In the genomic region with DNA sequence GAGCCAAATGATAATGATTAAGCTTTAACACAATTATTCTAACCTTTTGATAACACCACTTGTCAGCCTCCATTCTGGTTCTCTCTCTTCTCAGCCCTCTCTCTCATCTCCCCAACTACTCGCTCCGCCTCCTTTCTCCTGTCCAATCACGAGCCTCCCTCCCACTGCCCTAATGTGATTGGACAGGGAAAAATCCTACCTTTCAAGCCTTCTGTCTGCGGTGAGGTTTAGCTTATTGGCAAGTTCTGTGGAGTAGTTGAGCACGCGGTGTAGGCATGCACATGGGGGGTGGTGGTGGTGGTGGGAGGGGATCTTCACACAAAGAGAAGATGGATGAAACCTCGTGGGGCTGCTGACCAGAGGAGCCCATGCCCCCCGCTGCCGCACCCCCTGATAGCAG, we compare ENCODE assay signal across 9 mouse cellular contexts. TPM values are rescaled to one million over a fixed set of nuclear protein-coding genes. Genes with fewer than 3 reads are reported as not detected.
DNase-seq lines count a peak whose midpoint lies in the region; ATAC-seq and TF ChIP-seq lines count a peak whose summit lies in the region.
"Had no signal": no experiment of that assay in that cellular context is flagged by ENCODE, and none has a peak within 500 bp of the region (broad histone marks: within the 10 kb centered on the region; RNA-seq: fewer than 3 reads in every experiment).

No protein-coding gene starts in this region.

- H3K9ac ChIP-seq in lung, embryonic 16.5 days (ENCODE audit: low read length): no peak overlapping the region
- H3K9ac ChIP-seq in MEL (ENCODE audit: control insufficient read depth, low read depth, low read length, poor library complexity, severe bottlenecking): peak overlapping the region; percentile 30
- H3K9ac ChIP-seq in liver, embryonic 11.5 days (ENCODE audit: low read depth, low read length): no peak overlapping the region

- no peak for DNase-seq in lung, postnatal 10 days
- DNase-seq in MEL (ENCODE audit: low read depth, low spot score): peak; percentile 91
- DNase-seq in c-Kit-positive CD71-positive TER-119-negative erythroid progenitor cells, embryonic 14.5 days (ENCODE audit: low read depth): peak; percentile 20
- DNase-seq in liver, embryonic 11.5 days (ENCODE audit: low spot score): no peak
- no peak for DNase-seq in left cerebral cortex, postnatal 36 days (ENCODE audit: low spot score in 2 of 2)
- DNase-seq in heart, postnatal 4 days: no peak
- DNase-seq: lung, postnatal 36 days; spleen, adult 18-20 months had no signal

- TF ChIP-seq RAD21 in MEL (IDR thresholded peaks at IDR 0.05; ENCODE audit: low read depth, low read length): no peak

- H3K27ac ChIP-seq in lung, embryonic 16.5 days (ENCODE audit: low read length): no peak overlapping the region
- no peak overlapping the region for H3K27ac ChIP-seq in MEL (ENCODE audit: control insufficient read depth, low read depth, low read length)
- H3K27ac ChIP-seq in liver, embryonic 11.5 days (ENCODE audit: low read depth, low read length): no peak overlapping the region

- intact Hi-C loops in left cerebral cortex, postnatal 36 days (cut with DNase I): no loop called here

- H3K27me3 ChIP-seq in lung, embryonic 16.5 days (ENCODE audit: control insufficient read depth, insufficient read depth, low read depth, low read length): no peaks in the 10 kb centered on the region; the same call in 1 of the 2 replicates
- no peaks in the 10 kb centered on the region; a peak in 2 of 4 replicates for H3K27me3 ChIP-seq in MEL (ENCODE audit: control insufficient read depth in 1 of 2, insufficient read depth in 2 of 2, low read length in 2 of 2)
- no peaks in the 10 kb centered on the region for H3K27me3 ChIP-seq in liver, embryonic 11.5 days (replicated peaks; ENCODE audit: control insufficient read depth, insufficient read depth, low read length)

- peaks cover 11% of the 10 kb centered on the region for H3K4me1 ChIP-seq in lung, embryonic 16.5 days (replicated peaks; ENCODE audit: control insufficient read depth, insufficient read depth, low read length)
- peaks cover 9 to 23% of the 10 kb centered on the region in 2 experiments for H3K4me1 ChIP-seq in MEL (ENCODE audit: control insufficient read depth in 1 of 2, insufficient read depth in 2 of 2, low read length in 2 of 2)
- peaks cover 4% of the 10 kb centered on the region; the same call in 1 of the 2 replicates for H3K4me1 ChIP-seq in liver, embryonic 11.5 days (replicated peaks; ENCODE audit: control insufficient read depth, insufficient read depth, low read length)

- H3K36me3 ChIP-seq in lung, embryonic 16.5 days (ENCODE audit: control insufficient read depth, insufficient read depth, low read length): no peaks in the 10 kb centered on the region
- peaks cover 0 to 12% of the 10 kb centered on the region in 2 experiments; a peak in 2 of 4 replicates for H3K36me3 ChIP-seq in MEL (ENCODE audit: control insufficient read depth in 1 of 2, insufficient read depth in 2 of 2, low read length in 2 of 2)
- H3K36me3 ChIP-seq in liver, embryonic 11.5 days (ENCODE audit: control insufficient read depth, insufficient read depth, low read length): no peaks in the 10 kb centered on the region

- ATAC-seq in lung, embryonic 16.5 days (ENCODE audit: low read depth): peak; percentile 51; the same call in 1 of the 2 replicates
- ATAC-seq in liver, embryonic 11.5 days (replicated peaks; ENCODE audit: low FRiP score): peak; percentile 62; the same call in 1 of the 2 replicates

- no peak for TF ChIP-seq EP300 in MEL (IDR thresholded peaks at IDR 0.05; ENCODE audit: low read depth in 1 of 2, low read length in 2 of 2)

- no peaks in the 10 kb centered on the region for H3K9me3 ChIP-seq in lung, embryonic 16.5 days (ENCODE audit: control insufficient read depth, low read length)
- no peaks in the 10 kb centered on the region for H3K9me3 ChIP-seq in MEL (replicated peaks; ENCODE audit: insufficient read depth, low read length)
- H3K9me3 ChIP-seq in liver, embryonic 11.5 days (ENCODE audit: control insufficient read depth, low read length): no peaks in the 10 kb centered on the region

- no peaks in the 10 kb centered on the region for H3K79me2 ChIP-seq in MEL (ENCODE audit: control insufficient read depth, insufficient read depth, low read length, poor library complexity)

- no peak for TF ChIP-seq CTCF in MEL (IDR thresholded peaks at IDR 0.05 in 2 of 3, conservative IDR thresholded peaks at IDR 0.05 in 1 of 3; ENCODE audit: control insufficient read depth in 1 of 3, insufficient read depth in 1 of 3, low read depth in 2 of 3, low read length in 3 of 3, poor library complexity in 1 of 3, severe bottlenecking in 1 of 3)

- H3K4me2 ChIP-seq in lung, embryonic 16.5 days (ENCODE audit: low read depth, low read length): no peak overlapping the region
- no peak overlapping the region for H3K4me2 ChIP-seq in liver, embryonic 11.5 days

- peak; percentile 24 to 73; a peak in 2 of 4 replicates for TF ChIP-seq POLR2A in MEL (IDR thresholded peaks at IDR 0.05; ENCODE audit: control insufficient read depth in 1 of 2, insufficient read depth in 1 of 2, low read depth in 1 of 2, low read length in 2 of 2, poor library complexity in 1 of 2)

- no peak overlapping the region for H3K4me3 ChIP-seq in lung, embryonic 16.5 days (ENCODE audit: low read length)
- H3K4me3 ChIP-seq in MEL (ENCODE audit: control insufficient read depth in 1 of 2, insufficient read depth in 1 of 2, low read depth in 2 of 2, low read length in 2 of 2): peak overlapping the region in 1 of 2 experiments; percentile 1; a peak in 1 of 4 replicates
- H3K4me3 ChIP-seq in liver, embryonic 11.5 days (ENCODE audit: low read depth, low read length): no peak overlapping the region

- 37% methylated on average over 9 of the region's 9 CpGs for WGBS in lung, embryonic 16.5 days
- 27% methylated on average over 9 of the region's 9 CpGs for WGBS in liver, embryonic 11.5 days

TF ChIP-seq in MEL, 35 proteins besides CTCF, POLR2A, EP300 and RAD21:
- TF ChIP-seq TBP (IDR thresholded peaks at IDR 0.05; ENCODE audit: low read depth, low read length) (peak; percentile 66; the same call in 1 of the 2 replicates), CHD2 (IDR thresholded peaks at IDR 0.05; ENCODE audit: low read length) (no peak), SIN3A (IDR thresholded peaks at IDR 0.05; ENCODE audit: low read length) (peak; percentile 35; the same call in 1 of the 2 replicates), GATA1 (IDR thresholded peaks at IDR 0.05; ENCODE audit: low read depth, low read length) (no peak), TAL1 (IDR thresholded peaks at IDR 0.05; ENCODE audit: low read length) (no peak), RCOR1 (IDR thresholded peaks at IDR 0.05; ENCODE audit: low read depth, low read length) (no peak), CHD1 (IDR thresholded peaks at IDR 0.05; ENCODE audit: low read depth, low read length) (no peak), MXI1 (IDR thresholded peaks at IDR 0.05; ENCODE audit: low read depth, low read length) (peak; percentile 64), MAZ (IDR thresholded peaks at IDR 0.05; ENCODE audit: low read depth, low read length) (no peak), USF1 (IDR thresholded peaks at IDR 0.05; ENCODE audit: low read depth, low read length) (no peak), MAFK (IDR thresholded peaks at IDR 0.05; ENCODE audit: borderline replicate concordance, low read depth, low read length) (no peak), TCF12 (IDR thresholded peaks at IDR 0.05; ENCODE audit: low read depth, low read length) (no peak), MYB (IDR thresholded peaks at IDR 0.05; ENCODE audit: low read depth, low read length) (no peak), MYC (IDR thresholded peaks at IDR 0.05; ENCODE audit: low read depth, low read length) (peak; percentile 75), MEF2A (IDR thresholded peaks at IDR 0.05; ENCODE audit: extremely low read depth, insufficient replicate concordance, low read depth, low read length, poor library complexity, severe bottlenecking) (no peak), NELFE (IDR thresholded peaks at IDR 0.05; ENCODE audit: low read depth, low read length) (0 out of 2 replicates have a peak, but pooled peaks have one; percentile 33), MAX (IDR thresholded peaks at IDR 0.05; ENCODE audit: low read length) (peak; percentile 66; the same call in 1 of the 2 replicates), POLR2AphosphoS2 (IDR thresholded peaks at IDR 0.05; ENCODE audit: low read length) (no peak)

RNA-seq across cellular contexts. Expression of a gene that starts 20.7 kb away (rescaled TPM):
- 8.4 and 9.3 TPM in 2 replicates for polyA plus RNA-seq in lung, embryonic 16.5 days (2015; fragmentation: Nextera tagmentation; extraction: Ambion mirVana)
- 1.5 and 2.2 TPM in 2 replicates for total RNA-seq in MEL (2012; rRNA removed)
- polyA plus RNA-seq in MEL (2012; ENCODE audit: insufficient read depth in 1 of 2, insufficient read length in 2 of 2, low read depth in 1 of 2, low replicate concordance in 2 of 2, missing spikeins in 1 of 2): 1 to 10 TPM in 1 of 2 experiments, not detected in 1; 1.7 TPM
- polyA plus RNA-seq in liver, embryonic 11.5 days (2014; fragmentation: Nextera tagmentation; extraction: Ambion mirVana): 3.8 and 4.4 TPM in 2 replicates
- total RNA-seq in left cerebral cortex, postnatal 36 days (2021): 1 to 10 TPM; 1.9 to 2.8 TPM
- 1 to 10 TPM; 3.6 to 4.6 TPM for total RNA-seq in heart, postnatal 4 days (2021)

Comparison
In these comparisons a context has a peak if more than half of its experiments do, and no peak if none do; other contexts are left out.
1. DNase-seq: peak in MEL (single experiment) and c-Kit-positive CD71-positive TER-119-negative erythroid progenitor cells, embryonic 14.5 days (single experiment); none in lung, postnatal 10 days (single experiment), liver, embryonic 11.5 days (single experiment), left cerebral cortex, postnatal 36 days (0 of 2) and heart, postnatal 4 days (single experiment).